Mouse (Mus musculus): ENCODE results near the gene Btg2. TPM values are rescaled to one million over a fixed set of nuclear protein-coding genes. Genes with fewer than 3 reads are reported as not detected.

Btg2 gene
- polyA plus RNA-seq, 1 experiment from 2014 or later, result 162 TPM

DNA sequence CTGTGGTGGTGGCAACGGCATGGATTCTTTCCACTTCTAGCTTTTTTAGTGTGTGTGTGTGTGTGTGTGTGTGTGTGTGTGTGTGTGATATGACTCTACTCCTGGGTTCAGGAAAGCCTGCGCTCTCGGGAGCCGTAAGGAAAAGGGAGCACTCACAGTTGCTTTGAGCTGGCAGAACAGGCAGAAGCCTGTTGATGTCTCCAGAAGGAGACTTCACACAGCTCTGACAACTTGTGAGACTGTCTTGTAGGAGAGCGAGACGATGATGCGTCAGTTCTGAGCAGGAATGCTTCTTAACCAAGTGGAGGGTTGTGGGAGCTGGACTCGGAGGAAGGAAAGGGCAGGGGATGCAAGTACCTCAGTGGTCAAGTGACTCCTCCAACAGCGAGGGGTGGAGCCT is 52.2 kb downstream of the Btg2 start:
- no peaks in the 10 kb centered on the region for H3K27me3 ChIP-seq
- H3K36me3 ChIP-seq, result no peaks in the 10 kb centered on the region
- no peak overlapping the region for H3K9ac ChIP-seq (replicated peaks)
- no peak overlapping the region for H3K27ac ChIP-seq (replicated peaks)
- 90% methylated on average over 9 of the region's 9 CpGs for WGBS
- ATAC-seq (ENCODE audit: low FRiP score, low read depth), result no peak
- H3K9me3 ChIP-seq, result no peaks in the 10 kb centered on the region
- no peak overlapping the region for H3K4me2 ChIP-seq (replicated peaks)
- no peak overlapping the region for H3K4me3 ChIP-seq
- no peaks in the 10 kb centered on the region for H3K4me1 ChIP-seq

- ATAC-seq (ENCODE audit: low FRiP score, low read depth), result no peak
These were observed 52.9 kb downstream of the Btg2 start for GRCm38 (mm10) chr1:134025975-134026374.

More at GRCm38 (mm10) chr1:134025975-134026374, 52.9 kb downstream of the Btg2 start:
- Histone ChIP-seq H3K27ac (replicated peaks) (no peak overlapping the region), H3K9me3 (no peaks in the 10 kb centered on the region), H3K9ac (replicated peaks) (no peak overlapping the region), H3K27me3 (no peaks in the 10 kb centered on the region), H3K4me3 (no peak overlapping the region), H3K4me2 (replicated peaks) (no peak overlapping the region), H3K4me1 (no peaks in the 10 kb centered on the region), H3K36me3 (no peaks in the 10 kb centered on the region)
- 73% methylated on average over 5 of the region's 5 CpGs for WGBS

Other genes with a start within 250 kb of the Btg2 start
- 3.0 and 4.2 TPM in 2 replicates for gene Optc, start 171.1 kb downstream of the Btg2 start, polyA plus RNA-seq (2016; fragmentation: Nextera tagmentation; extraction: Ambion mirVana)
- gene Prelp, start 157.7 kb downstream of the Btg2 start, polyA plus RNA-seq (2016; fragmentation: Nextera tagmentation; extraction: Ambion mirVana), result 1.9 and 3.5 TPM in 2 replicates
- 10.9 and 15.0 TPM in 2 replicates for gene Fmod, start 41.9 kb downstream of the Btg2 start, polyA plus RNA-seq (2016; fragmentation: Nextera tagmentation; extraction: Ambion mirVana)
- not detected in 2 replicates for gene Chit1, start 32.1 kb upstream of the Btg2 start, polyA plus RNA-seq (2016; fragmentation: Nextera tagmentation; extraction: Ambion mirVana)
- 2.3 and 2.9 TPM in 2 replicates for gene Chil1, start 103.1 kb upstream of the Btg2 start, polyA plus RNA-seq (2016; fragmentation: Nextera tagmentation; extraction: Ambion mirVana)
- gene Mybph, start 114.3 kb upstream of the Btg2 start, polyA plus RNA-seq (2016; fragmentation: Nextera tagmentation; extraction: Ambion mirVana), result not detected in 2 replicates
- gene Adora1, start 156.3 kb upstream of the Btg2 start, polyA plus RNA-seq (2016; fragmentation: Nextera tagmentation; extraction: Ambion mirVana), result 0.64 and 1.0 TPM in 2 replicates
- 0.11 and 0.30 TPM in 2 replicates for gene Myog, start 210.9 kb upstream of the Btg2 start, polyA plus RNA-seq (2016; fragmentation: Nextera tagmentation; extraction: Ambion mirVana)

All from midbrain, embryonic 12.5 days (tissue).